Mouse (Mus musculus) heart, postnatal 0 days (tissue): ENCODE results near the gene Ecd.

ENCODE experiments used
- CTCF ChIP-seq: IDR thresholded peaks from 2 replicates; pipeline ENCODE4 v1.5.1; 2016; ENCODE audit warnings: antibody characterized with exemption, control low read depth, low read depth
- EP300 ChIP-seq: IDR thresholded peaks from 2 replicates; pipeline ENCODE4 v1.6.1; 2016; ENCODE audit warnings: antibody characterized with exemption, low read depth

DNA sequence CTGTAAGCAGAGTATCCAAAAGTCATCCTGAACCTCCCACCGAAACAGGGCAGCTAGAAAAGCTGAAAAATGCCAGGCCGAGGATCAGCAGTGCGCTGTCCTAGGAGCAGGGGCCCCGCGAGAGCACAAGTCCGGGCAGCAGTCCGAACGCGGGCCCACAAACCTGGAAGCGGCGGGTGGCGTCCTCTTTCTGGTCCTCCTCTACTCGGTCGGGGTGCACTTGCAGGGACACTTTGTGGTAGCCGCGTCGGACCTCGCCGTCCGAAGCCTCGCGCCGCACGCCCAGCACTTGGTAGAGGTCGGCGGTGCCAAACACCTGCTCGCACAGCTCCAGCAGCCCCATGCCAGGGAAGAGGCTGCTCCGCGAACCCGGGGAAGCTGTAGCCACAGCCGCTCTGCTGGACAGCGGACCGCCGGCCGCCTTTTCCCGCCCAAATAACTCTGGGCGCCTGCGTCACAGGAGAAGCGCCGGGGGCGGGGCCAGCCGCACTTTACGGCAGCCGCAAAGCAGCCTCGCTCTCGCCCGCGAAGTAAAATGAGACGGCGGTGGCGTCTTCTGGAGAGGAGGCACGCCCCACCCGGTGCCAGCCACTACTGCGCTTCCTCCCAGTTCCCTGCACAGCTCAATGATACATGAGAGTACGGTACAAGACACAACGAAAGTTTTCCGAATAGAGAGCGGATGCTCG, 40.7 kb upstream of the Ecd start, which contains the start of gene Dnajc9:
- TF ChIP-seq CTCF: no peak
- TF ChIP-seq EP300: no peak
